23 mouse cellular contexts compared by ENCODE assay signal in the genomic region with DNA sequence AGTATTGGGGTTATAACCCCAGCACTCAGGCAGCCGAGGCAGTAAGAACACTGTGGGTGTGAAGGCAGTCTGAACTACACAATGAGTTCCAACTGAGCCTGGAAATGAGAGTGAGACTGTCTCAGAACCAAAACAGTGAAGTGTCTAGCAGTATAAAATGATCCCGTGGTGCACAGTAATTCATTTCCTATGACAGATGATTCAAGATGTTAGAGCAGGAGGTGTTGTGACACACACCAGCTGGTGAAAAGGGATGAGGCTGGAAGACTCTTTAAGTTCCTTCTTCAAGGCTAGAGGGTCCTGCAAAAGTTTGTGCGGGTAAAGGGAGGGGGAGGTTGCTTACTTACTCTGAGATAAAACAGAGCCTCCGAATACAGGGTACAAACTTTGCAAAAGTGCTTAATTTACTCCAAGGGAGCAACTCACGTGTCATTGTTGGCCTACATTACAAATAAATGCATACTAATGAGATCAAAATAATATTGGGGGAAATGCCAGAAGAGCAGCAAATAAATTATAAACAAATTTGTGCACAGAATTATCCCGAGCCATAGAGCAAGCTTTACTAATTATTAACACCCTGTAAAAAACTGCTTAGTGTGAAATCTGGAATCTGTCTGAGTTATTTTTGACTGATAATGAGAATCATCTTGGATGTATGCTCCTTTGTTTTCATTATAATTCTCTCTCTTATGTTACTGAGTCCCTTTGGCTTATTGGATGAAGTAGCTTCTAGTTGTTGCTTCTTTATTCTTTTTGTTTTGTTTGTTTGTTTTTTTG.
DNase-seq lines count a peak whose midpoint lies in the region; ATAC-seq lines count a peak whose summit lies in the region.
"Had no signal": no experiment of that assay in that cellular context is flagged by ENCODE, and none has a peak within 500 bp of the region (broad histone marks: within the 10 kb centered on the region; RNA-seq: fewer than 3 reads in every experiment).

No protein-coding gene starts in this region.

- ATAC-seq in forebrain, embryonic 13.5 days, result peak; percentile 90
- ATAC-seq in forebrain, embryonic 11.5 days (replicated peaks; ENCODE audit: low FRiP score), result no peak
- ATAC-seq: activated CD4-positive, CD25-positive, alpha-beta regulatory T cell, adult 4 months; liver, embryonic 12.5 days had no signal

- no peaks in the 10 kb centered on the region for H3K4me1 ChIP-seq in forebrain, embryonic 13.5 days
- H3K4me1 ChIP-seq in forebrain, embryonic 11.5 days (replicated peaks; ENCODE audit: control insufficient read depth, insufficient read depth, low read length), result no peaks in the 10 kb centered on the region
- H3K4me1 ChIP-seq: embryonic facial prominence, embryonic 12.5 days; hindbrain, embryonic 15.5 days; limb, embryonic 13.5 days; liver, embryonic 12.5 days; midbrain, embryonic 12.5 days; neural tube, embryonic 15.5 days had no signal

- H3K36me3 ChIP-seq in forebrain, embryonic 13.5 days (ENCODE audit: poor library complexity, severe bottlenecking), result no peaks in the 10 kb centered on the region
- no peaks in the 10 kb centered on the region for H3K36me3 ChIP-seq in forebrain, embryonic 11.5 days (ENCODE audit: control insufficient read depth, insufficient read depth, low read length)
- H3K36me3 ChIP-seq: embryonic facial prominence, embryonic 12.5 days; hindbrain, embryonic 15.5 days; limb, embryonic 13.5 days; liver, embryonic 12.5 days; midbrain, embryonic 12.5 days; neural tube, embryonic 15.5 days had no signal

- WGBS in forebrain, embryonic 13.5 days, result 66% methylated on average over 6 of the region's 6 CpGs
- WGBS in forebrain, embryonic 11.5 days, result 81% methylated on average over 6 of the region's 6 CpGs

- H3K4me2 ChIP-seq in forebrain, embryonic 13.5 days, result no peak overlapping the region
- no peak overlapping the region for H3K4me2 ChIP-seq in forebrain, embryonic 11.5 days (ENCODE audit: low read depth, low read length, severe bottlenecking)
- H3K4me2 ChIP-seq: embryonic facial prominence, embryonic 12.5 days; hindbrain, embryonic 15.5 days; limb, embryonic 13.5 days; liver, embryonic 12.5 days; midbrain, embryonic 12.5 days; neural tube, embryonic 15.5 days had no signal

- DNase-seq in forebrain, embryonic 11.5 days (ENCODE audit: low spot score), result no peak
- DNase-seq in right cerebral cortex, adult 2 months (ENCODE audit: low spot score in 2 of 2), result peak; percentile 2 to 15
- DNase-seq in right cerebral cortex, postnatal 36 days (ENCODE audit: low spot score in 2 of 2), result no peak
- DNase-seq in layer of hippocampus, adult 9-11 months, result peak; percentile 42
- DNase-seq in urinary bladder, postnatal 14 days (ENCODE audit: low spot score), result no peak
- DNase-seq in frontal cortex, postnatal 10 days (ENCODE audit: low spot score in 2 of 2), result no peak
- DNase-seq: adrenal gland, postnatal 14 days; cerebellum, adult 11-12 months; cerebellum, postnatal 10 days; gastrocnemius, adult 2 months; kidney, adult 9 months; kidney, postnatal 14 days; lung, adult 18-20 months; spleen, adult 18-20 months; thymus, postnatal 25 days had no signal

- H3K27ac ChIP-seq in forebrain, embryonic 13.5 days, result no peak overlapping the region
- no peak overlapping the region for H3K27ac ChIP-seq in forebrain, embryonic 11.5 days (ENCODE audit: low read depth, low read length)
- H3K27ac ChIP-seq: embryonic facial prominence, embryonic 12.5 days; gastrocnemius, adult 2 months; hindbrain, embryonic 15.5 days; limb, embryonic 13.5 days; liver, embryonic 12.5 days; midbrain, embryonic 12.5 days; neural tube, embryonic 15.5 days had no signal

- no peaks in the 10 kb centered on the region for H3K9me3 ChIP-seq in forebrain, embryonic 13.5 days (replicated peaks)
- H3K9me3 ChIP-seq in forebrain, embryonic 11.5 days (ENCODE audit: control insufficient read depth, low read length), result no peaks in the 10 kb centered on the region
- H3K9me3 ChIP-seq: embryonic facial prominence, embryonic 12.5 days; hindbrain, embryonic 15.5 days; limb, embryonic 13.5 days; liver, embryonic 12.5 days; midbrain, embryonic 12.5 days; neural tube, embryonic 15.5 days had no signal

- no peak overlapping the region for H3K9ac ChIP-seq in forebrain, embryonic 13.5 days
- H3K9ac ChIP-seq in forebrain, embryonic 11.5 days (ENCODE audit: low read length), result no peak overlapping the region
- H3K9ac ChIP-seq: embryonic facial prominence, embryonic 12.5 days; hindbrain, embryonic 15.5 days; limb, embryonic 13.5 days; liver, embryonic 12.5 days; midbrain, embryonic 12.5 days; neural tube, embryonic 15.5 days had no signal

- no peak overlapping the region for H3K4me3 ChIP-seq in forebrain, embryonic 13.5 days
- no peak overlapping the region for H3K4me3 ChIP-seq in forebrain, embryonic 11.5 days (ENCODE audit: low read depth, low read length)
- H3K4me3 ChIP-seq: embryonic facial prominence, embryonic 12.5 days; gastrocnemius, adult 2 months; hindbrain, embryonic 15.5 days; limb, embryonic 13.5 days; liver, embryonic 12.5 days; midbrain, embryonic 12.5 days; neural tube, embryonic 15.5 days had no signal

- H3K27me3 ChIP-seq in forebrain, embryonic 13.5 days, result no peaks in the 10 kb centered on the region
- no peaks in the 10 kb centered on the region for H3K27me3 ChIP-seq in forebrain, embryonic 11.5 days (ENCODE audit: control insufficient read depth, insufficient read depth, low read length)
- H3K27me3 ChIP-seq: embryonic facial prominence, embryonic 12.5 days; hindbrain, embryonic 15.5 days; limb, embryonic 13.5 days; liver, embryonic 12.5 days; midbrain, embryonic 12.5 days; neural tube, embryonic 15.5 days had no signal

Comparison
In these comparisons a context has a peak if more than half of its experiments do, and no peak if none do; other contexts are left out.
1. DNase-seq: peak in right cerebral cortex, adult 2 months (2 of 2) and layer of hippocampus, adult 9-11 months (single experiment); none in forebrain, embryonic 11.5 days (single experiment), right cerebral cortex, postnatal 36 days (0 of 2), urinary bladder, postnatal 14 days (single experiment) and frontal cortex, postnatal 10 days (0 of 2).